Mouse (Mus musculus): Measurements from ENCODE around the gene Duox2.

- TF ChIP-seq CTCF (conservative IDR thresholded peaks at IDR 0.05; ENCODE audit: low read length) (no peak), POU5F1 (IDR thresholded peaks at IDR 0.05; ENCODE audit: borderline replicate concordance, low read length) (no peak), NANOG (IDR thresholded peaks at IDR 0.05; ENCODE audit: borderline replicate concordance, low read length) (no peak)
Observed at GRCm38 (mm10) chr2:122306184-122306583, 7.9 kb upstream of the Duox2 start.
